Mouse (Mus musculus) MN1 (cell line): ENCODE results near the gene Cwc27.
A peak's percentile ranks its signal among the peaks of the same experiment; 100 is the strongest.

Experiments
- DNase-seq: peaks from one replicate; pipeline ENCODE4 v3.0.0-alpha.2; 2016; ENCODE audit warnings: low spot score

Cwc27 gene

DNA sequence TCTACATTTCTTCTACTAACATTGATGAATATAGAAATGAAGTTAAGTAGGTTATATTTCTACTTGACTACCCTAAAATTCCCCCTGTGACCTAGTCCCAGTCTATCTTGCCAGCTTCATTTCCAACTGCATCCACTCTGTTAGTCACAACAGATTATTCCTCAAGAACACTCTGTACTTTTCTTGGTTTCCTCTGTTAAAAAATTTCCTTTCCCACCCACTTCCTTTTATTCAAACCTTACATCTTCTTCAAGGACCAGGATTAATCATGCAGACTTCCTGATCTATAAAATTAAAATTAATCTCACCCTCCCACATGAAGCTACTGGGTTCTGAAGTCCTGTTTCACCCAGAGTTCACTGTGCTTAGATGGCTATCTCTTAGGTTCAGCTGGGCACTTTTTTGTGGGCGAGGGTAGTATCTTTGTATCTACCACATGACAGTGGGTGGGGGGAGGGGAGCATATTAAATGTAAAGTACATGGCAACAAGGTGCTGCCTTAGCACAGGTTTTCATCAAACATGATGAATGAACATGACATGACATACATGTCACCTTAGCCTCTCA is 37.8 kb downstream of the Cwc27 start:
- no peak for DNase-seq

DNA sequence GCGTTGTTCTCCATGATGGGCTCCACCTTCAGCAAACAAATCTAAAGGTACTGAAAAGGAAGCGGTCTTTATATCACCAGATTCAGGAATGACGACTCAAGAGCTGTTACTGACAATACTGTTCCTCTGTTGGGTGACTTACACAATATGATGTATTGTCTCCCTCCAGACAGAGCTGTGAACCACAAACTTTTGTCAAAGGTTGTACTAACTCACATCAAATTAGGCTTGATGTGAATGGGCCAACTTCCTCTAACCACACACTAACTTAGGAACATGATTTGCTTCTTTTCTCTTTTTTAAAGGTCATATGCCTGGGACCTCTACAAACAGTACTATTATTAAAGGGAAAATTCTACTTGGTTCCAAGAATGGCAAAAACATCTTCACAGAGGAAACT is 53.7 kb downstream of the Cwc27 start:
- no peak for DNase-seq

GRCm38 (mm10) chr13:104762401-104762800 is 54.5 kb downstream of the Cwc27 start:
- no peak for DNase-seq

DNA sequence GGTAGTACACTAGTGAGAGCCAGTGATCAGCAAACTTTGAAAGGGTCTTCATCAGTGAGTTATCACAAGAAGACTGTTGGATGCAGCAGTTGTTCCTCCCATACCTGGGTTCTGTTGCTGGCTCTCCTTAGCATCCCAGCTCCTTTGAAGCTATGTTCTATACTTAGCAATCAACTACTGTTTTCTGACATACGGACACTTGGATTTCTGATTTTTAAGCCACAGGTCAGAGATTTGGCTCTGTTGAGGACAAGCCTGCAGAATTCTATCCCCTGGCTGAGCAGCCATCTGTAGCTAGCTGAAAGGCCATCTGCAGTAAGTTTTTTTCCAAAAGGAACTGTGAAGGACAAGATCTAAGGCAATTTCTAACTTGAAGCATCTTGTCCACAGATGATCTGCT is 57.6 kb downstream of the Cwc27 start:
- DNase-seq: no peak

DNA sequence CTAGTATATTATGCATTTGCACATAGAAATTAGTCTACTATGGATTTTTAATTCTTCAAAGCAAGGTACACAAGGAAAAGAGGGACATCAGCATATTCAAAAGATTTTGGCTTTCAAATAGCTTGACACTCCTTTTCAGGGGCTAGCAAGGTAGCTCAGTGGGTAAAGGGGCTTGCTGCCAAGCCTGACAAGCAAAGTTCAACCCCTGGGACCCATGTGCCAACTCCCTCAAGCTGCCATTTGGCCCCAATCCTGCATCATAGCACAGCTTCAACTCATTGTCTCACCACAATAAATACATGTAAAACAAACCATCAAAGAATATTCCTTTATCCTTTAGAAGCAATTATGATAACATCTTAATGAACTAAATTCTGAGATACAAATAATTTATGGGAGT is 69.9 kb downstream of the Cwc27 start:
- no peak for DNase-seq

DNA sequence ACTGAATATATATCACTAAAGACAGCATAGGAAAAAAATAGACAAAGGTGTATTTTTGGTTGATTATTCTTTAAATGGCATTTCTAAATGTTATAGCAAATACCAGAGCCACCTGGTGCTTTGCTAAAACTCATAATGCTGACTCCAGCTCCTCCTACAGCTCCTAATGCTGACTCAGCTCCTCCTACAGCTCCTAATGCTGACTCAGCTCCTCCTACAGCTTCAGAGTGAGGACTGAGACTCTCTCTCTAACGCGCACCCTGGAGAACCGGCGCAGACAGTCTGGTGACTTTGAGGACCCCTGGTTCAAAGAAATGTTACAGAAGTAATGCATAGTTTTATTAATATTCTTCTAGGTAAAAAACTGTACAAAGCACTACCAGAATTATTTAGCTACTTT is 74.1 kb downstream of the Cwc27 start:
- peak; percentile 99 for DNase-seq

DNA sequence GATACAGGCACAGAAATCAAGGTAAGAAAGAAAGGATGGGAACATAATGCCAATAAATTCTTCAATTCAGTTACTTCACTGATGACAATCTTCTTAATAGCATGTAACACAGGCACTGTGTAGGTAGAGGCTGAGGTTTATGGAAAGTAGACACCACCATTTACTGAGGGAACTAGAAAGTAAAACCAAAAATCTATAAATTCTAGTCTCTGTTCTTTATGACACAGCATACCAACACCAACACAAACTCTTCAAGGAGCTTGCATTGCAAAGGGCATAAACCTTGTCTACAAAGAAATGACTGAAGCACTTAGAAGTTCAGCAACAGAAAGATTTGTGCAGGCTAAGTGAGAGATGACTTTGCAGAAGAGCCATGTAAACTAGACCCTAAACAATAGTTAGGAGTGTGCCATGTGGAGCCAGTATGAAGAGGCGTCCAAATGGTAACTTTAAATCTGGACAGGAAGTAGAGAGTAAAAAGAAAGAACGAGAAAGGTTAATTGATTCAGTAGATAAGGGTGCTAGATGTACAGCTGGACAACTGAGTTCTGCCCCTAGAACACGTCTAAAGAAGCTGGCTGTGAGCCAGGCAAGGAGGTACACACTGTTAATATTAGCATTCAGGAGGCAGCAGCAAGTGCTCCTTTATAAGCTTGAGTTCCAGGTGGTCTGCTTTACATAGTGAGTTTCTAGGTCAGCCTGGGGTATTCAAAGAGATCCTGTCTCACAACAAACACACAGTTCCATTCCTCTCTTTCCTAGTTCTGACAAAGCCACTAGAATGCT is 87.5 kb downstream of the Cwc27 start:
- no peak for DNase-seq

GRCm38 (mm10) chr13:104727681-104728080 is 89.3 kb downstream of the Cwc27 start:
- no peak for DNase-seq

- no peak for DNase-seq
Observed at GRCm38 (mm10) chr13:104720133-104720532, 96.8 kb downstream of the Cwc27 start.

GRCm38 (mm10) chr13:104694612-104695355 is 122.2 kb downstream of the Cwc27 start:
- peak; percentile 80 for DNase-seq

- DNase-seq: no peak
Observed at GRCm38 (mm10) chr13:104692710-104693109, 124.2 kb downstream of the Cwc27 start.

DNA sequence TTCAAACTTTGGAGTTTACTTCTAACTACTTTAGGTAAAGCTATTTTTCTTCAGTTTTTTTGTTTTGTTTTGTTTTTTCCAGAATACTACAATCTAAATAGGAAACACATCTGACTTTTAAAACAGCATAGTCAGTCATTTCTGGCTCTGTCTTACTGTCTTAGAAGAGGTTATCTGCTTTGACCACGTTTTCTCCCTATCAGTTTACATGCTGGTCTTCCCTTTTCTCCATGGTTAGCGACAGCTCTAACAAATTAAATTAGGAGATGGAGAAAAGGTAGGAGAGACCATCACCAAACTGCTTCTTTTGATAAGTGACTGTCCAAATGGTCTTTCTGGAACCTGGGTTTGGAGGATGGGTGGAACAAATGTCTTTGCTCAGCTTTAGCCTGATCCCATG is 131.4 kb downstream of the Cwc27 start:
- no peak for DNase-seq

DNA sequence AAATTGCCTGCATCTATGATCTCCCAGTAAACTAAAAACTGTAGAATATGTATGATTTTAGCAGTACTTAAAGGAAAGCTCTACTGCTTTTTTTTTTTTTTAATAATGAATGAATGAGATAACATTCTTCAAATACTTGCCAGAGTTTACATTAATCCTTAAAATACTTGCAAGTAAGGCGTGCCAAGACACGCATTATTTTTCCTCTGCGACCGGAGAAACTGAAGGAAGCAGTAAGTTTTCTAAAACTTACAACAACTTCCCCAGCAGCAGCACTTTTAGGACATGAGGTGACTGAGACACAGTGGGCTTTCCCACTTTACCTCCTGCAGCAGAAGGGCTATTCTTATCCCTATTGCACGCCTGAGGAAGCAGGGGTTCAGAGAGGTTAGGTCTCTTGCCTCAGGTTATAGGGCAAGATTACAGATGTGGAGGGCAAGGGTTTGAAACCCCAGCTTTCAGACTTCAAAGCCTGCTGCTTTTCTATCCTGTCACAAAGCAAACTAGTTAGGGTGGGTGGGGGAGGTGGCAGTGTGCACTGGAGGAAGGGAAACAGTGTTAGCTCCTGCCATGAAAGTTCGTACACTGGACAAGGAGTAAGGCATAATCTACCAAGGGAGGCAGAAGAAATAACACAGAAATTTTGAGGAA is 132.5 kb downstream of the Cwc27 start:
- DNase-seq: no peak

DNA sequence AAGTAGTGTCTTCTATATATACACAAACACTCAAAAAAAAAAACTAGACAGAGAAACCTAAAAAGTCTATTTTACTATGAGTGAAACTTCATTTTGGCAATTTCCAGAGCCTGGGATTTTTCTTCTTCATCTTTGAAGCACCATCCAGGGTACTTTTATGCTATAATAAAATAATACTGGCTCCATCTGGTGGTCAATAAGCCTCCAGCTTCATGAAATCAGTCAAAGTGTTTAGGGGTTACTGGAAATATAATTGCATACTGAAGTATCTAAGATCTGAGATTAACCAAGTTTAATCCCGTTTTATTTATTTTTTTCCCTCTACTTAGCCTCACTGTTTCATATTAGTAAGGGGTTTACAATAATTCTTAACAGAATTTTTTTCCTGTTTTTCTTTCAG is 135.7 kb downstream of the Cwc27 start:
- peak; percentile 70 for DNase-seq

DNA sequence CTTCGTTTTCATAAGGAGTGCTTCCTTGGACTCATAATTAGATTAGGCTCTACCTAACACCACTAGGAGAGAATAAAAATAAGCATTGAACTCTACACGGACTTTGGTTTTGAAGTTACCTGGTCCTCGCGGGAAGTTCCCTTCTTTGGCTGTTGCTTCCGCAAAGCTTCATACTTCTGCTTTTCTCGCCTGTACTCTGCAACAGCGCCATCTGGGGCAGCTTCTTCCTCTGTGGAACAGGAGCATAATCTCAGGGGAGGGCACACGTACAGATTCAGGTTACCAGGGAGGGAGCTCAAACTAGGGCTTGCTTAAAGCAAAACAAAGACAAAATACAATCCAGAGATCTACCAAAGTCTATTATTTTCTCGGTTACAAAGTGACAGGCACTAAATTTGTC is 155.8 kb downstream of the Cwc27 start:
- DNase-seq: no peak

DNA sequence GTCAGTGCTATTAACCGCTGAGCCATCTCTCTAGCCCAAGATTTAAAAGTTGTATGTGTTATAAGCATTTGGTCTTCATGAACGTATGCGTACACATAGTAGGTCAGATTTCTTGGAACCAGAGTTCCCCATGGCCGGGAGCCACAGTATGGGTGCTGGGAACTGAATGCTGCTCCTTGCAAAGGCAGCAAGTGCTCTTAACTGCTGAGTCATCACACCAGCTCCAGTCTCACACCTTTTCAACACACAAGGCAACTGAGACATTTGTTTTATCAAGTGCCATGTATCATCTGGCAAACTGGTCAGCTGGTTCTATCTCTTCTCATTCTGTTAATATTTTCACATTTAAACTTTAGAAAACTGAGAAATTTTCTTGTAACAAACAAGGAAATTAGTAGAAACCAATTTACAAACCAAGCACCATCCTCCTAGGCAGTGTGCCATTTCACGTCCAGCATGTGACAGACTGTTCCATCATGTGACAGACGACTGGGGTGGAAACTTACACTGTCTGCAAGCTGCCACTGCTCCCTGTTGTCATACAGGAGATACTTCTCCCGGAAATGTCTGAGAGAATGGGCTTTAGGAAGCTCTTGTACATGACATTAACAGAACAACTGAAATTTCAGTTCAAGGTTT is 156.8 kb downstream of the Cwc27 start:
- no peak for DNase-seq

- DNase-seq: no peak
Observed at GRCm38 (mm10) chr13:104656666-104657272, 160.2 kb downstream of the Cwc27 start.

DNA sequence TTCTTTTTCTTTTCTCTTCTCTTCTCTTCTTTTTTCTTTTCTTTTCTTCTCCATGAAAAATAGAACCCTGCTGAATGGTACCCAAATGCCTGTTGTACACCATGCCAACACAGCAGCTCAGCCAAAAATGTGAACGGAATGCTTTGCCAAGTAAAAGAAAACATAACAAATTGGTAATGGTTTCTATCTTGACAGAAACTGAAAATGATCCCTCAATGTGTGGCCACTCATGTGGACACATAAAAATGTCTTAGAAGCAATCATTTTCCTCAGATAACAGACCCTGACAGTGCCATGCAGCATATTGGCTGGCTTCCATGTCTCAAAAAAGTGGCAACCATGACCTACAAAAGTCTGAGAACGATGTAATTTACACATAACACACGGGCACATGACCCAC is 161.8 kb downstream of the Cwc27 start:
- no peak for DNase-seq

DNA sequence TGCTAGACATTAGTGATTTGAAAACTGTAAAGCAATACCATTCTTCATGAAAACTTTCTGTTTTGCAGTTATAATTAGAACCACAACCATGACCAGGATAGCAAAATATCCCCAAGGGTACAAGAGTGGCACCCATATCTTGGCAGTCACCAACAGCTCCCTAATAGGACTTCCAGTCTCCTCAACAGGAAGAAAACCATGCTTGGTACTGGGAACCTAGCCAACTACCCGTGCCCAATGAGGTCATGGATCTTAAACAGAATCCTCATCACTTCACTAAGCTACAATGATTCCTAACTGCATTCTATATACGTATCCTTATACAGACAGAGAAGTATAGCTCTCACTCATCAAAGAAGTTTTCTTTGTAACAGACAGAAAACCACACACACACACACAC is 165.2 kb downstream of the Cwc27 start:
- DNase-seq: peak; percentile 35

- DNase-seq: no peak
Observed at GRCm38 (mm10) chr13:104650654-104651053, 166.3 kb downstream of the Cwc27 start.

- no peak for DNase-seq
Observed at GRCm38 (mm10) chr13:104650145-104650544, 166.8 kb downstream of the Cwc27 start.
